Mouse (Mus musculus) R1 (cell line): ENCODE measurements around the gene Lrrc43.

ENCODE experiments used
- DNase-seq: peaks from one replicate; pipeline ENCODE4 v3.0.0-alpha.2; 2018; ENCODE audit warnings: low read depth, low spot score

Lrrc43 gene

GRCm38 (mm10) chr5:123489112-123489785 lies at the start of gene Lrrc43, which contains the start of gene Il31:
Lrrc43 (plus strand) TSS chr5:123489305.
Il31 (minus strand) TSS chr5:123489489.
- DNase-seq = no peak

DNA sequence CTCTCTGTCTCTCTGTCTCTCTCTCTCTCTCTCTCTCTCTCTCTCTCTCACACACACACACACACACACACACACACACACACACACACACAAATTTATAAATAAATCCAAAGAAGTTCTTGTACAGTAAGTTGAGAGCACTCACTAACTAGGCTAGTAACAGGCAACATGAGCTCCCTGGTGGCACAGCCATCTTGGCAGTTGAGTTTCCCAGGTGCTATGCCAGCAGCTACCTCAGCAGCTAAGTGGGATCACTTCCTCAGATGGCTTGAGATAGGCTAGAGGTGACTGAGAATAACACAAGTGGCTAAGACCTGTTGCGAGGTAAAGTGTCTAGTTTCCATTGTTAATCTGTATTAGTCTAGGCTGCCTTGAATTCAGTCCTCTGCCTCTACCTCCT lies 49.8 kb upstream of the Lrrc43 start:
- no peak for DNase-seq

GRCm38 (mm10) chr5:123439941-123440340 lies 49.2 kb upstream of the Lrrc43 start:
- DNase-seq = peak; percentile 25

DNA sequence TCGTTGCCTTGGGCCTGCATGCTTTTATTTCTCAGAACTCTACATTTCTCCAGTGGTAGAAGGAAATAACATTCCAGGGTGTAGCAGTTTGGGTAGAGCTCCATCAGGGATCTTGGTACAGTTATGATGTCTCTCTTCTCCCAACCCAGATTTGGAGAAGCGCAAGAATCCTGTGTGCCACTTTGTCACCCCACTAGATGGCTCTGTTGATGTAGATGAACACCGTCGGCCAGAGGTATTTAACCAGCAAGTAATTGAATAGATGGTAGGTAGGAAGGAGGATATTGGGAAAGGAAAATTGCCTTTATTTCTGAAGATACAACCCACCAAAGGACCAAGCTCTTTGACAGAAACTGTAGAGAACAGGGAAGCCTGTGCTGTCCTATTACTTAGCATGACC lies 48.4 kb upstream of the Lrrc43 start:
- DNase-seq = no peak

- DNase-seq = no peak
These were observed 46.8 kb upstream of the Lrrc43 start for GRCm38 (mm10) chr5:123442283-123442682.

- DNase-seq = peak; percentile 72
These were observed 45.0 kb upstream of the Lrrc43 start for GRCm38 (mm10) chr5:123444069-123444468.

- no peak for DNase-seq
These were observed 44.2 kb upstream of the Lrrc43 start for GRCm38 (mm10) chr5:123444849-123445334.

- no peak for DNase-seq
These were observed 37.2 kb upstream of the Lrrc43 start for GRCm38 (mm10) chr5:123451886-123452285.

DNA sequence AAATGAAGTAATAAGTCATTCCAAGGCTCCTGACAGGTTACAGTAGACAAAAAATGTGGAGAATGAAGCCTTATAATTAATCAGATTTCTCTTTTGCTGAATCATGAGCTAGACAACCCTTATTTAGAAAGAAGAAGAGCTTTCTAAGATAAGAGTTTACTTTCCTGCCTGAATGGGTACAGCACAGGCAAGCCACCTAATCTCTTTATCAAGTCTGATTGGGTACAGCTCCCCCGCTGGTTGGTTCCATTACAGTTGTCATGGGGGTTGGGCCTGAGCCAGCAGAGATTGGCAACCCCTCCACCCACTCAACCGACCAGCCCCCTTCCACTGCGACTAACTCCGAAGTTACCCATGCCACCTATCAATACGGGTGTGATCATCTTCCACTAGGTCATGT lies 27.7 kb upstream of the Lrrc43 start:
- DNase-seq = no peak

DNA sequence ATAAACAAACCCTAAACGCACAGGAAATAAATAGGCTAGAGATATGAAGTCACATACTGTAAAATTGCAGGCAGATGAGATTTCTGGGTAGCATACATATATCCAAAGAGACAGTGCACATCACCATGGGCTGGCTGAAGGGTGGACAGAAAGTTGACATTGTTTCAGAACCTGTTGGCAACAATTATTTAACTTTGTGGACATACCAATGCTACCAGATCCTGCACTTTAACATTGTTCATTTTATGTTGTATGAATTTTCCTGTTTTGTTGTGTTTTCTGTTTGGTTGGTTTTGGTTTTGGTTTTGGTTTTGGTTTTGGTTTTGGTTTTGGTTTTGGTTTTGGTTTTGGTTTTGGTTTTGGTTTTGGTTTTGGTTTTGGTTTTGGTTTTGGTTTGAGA lies 24.5 kb upstream of the Lrrc43 start:
- DNase-seq = no peak

DNA sequence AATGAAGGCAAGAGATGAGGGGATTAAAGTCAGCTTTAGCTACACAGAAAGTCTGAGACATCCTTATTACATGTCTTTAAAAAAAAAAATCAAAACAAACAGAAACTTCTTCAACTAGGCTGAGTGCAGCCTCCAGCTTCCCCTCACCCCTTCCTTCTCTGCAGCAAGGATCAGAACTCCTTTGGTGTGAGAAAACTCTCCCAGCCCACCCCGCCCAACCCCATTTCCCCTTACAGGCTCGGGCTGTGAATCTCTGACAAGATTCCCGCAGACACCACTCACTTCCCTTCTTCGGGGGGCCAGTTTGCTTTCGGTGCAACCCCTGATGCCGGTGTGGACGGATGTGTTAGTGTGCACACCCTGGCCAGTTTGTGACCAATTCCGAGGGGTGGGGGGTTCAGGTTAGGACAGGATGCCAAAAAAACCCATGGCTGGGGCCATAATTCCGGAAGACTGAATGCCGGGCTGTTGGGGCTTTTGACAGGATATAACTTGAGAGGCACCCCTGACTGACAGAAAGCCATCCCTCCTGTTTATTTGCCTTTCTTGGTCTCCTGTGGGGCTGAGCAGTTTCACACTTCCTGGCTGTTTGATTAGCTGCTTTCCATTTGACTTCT lies 18.2 kb upstream of the Lrrc43 start:
- no peak for DNase-seq

- no peak for DNase-seq
These were observed 15.3 kb upstream of the Lrrc43 start for GRCm38 (mm10) chr5:123473817-123474216.

DNA sequence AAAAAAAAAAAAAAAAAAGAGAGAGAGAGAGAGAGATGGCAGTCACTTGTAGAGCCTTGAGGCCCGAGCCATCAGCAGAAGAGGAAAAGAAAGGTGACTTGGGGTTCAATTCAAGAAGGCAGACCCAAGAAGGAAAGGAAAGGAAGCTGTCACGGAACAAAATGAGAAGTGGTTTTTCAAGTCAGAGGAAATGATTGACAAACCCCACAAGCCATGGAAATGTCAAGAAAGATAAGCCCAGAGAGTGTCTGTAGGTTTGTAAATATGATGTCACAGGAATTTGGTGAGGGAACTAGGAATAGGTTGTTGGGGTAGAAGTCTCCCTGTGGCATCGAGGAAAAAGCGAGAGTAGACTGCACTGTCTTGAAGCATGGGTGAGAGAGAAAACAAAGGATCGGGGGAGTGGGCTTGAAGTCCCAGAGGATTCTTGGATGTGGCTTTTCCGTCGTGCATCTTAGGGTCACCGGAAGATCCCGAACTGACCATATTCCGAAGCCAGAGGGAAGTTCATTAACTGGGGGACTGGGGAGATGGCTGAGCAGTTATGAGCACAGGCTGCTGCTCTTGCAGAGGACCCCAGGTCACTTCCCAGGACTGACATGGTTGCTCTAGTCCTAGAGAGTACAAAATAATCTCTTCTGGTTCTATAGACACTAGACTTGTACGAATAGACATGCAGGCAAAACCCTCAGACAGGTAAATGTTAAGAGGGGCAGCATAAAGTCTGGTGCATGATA lies 1.3 kb upstream of the Lrrc43 start:
- DNase-seq = no peak

GRCm38 (mm10) chr5:123489935-123490334 lies 830 bp downstream of the Lrrc43 start:
- no peak for DNase-seq

GRCm38 (mm10) chr5:123499717-123500116 lies 10.6 kb downstream of the Lrrc43 start:
- peak; percentile 44 for DNase-seq

DNA sequence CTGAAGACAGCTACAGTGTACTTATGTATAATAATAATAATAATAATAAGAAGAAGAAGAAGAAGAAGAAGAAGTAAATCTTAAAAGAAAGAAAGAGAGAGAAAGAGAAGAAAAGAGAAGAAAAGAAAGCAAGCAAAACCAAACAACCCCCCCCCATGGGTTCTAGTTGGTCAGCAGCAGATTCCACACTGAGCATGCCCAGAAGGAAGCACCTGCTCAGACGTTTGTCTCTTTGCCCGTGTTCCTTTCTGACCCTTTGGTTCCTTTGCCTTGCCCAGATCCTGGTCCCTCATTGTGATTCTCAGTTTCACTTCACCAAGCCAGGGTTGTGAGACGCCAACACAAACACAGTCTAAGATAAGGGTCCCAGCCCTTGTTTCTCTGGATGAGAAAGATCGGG lies 12.9 kb downstream of the Lrrc43 start:
- DNase-seq = no peak

GRCm38 (mm10) chr5:123507936-123508723 lies 19.0 kb downstream of the Lrrc43 start:
- DNase-seq = peak; percentile 94

GRCm38 (mm10) chr5:123508921-123509320 lies 19.8 kb downstream of the Lrrc43 start:
- DNase-seq = peak; percentile 27

- no peak for DNase-seq
These were observed 21.1 kb downstream of the Lrrc43 start, which contains the start of gene B3gnt4 for GRCm38 (mm10) chr5:123510160-123510559. B3gnt4 (plus strand) TSS chr5:123510460.

- DNase-seq = peak; percentile 50
These were observed 22.3 kb downstream of the Lrrc43 start for GRCm38 (mm10) chr5:123511426-123511825.

DNA sequence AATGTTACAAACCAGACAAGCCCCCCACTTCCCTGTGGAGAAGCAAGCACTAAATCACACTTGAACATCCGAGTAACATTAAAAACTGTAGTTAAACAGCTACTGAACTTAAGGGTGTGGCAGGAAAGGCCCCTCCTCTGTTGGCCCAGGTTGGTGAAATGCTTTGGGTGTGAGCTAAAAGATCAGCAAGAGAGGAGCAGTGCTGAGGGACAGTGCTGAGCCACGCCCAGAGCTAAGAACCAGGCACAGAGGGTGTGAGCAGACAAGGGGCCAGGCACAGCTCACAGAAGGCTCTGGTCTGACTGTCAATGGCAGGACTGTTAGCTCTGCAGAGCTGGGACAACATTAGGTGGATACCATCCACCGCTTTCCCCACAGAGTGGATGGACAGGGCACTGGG lies 23.0 kb downstream of the Lrrc43 start:
- peak; percentile 79 for DNase-seq

- DNase-seq = no peak
These were observed 25.8 kb downstream of the Lrrc43 start for GRCm38 (mm10) chr5:123514871-123515270.
